Mouse (Mus musculus) forelimb bud, embryonic 11.5 days (tissue): ENCODE data around the gene Tec.

Source experiments
- DNase-seq: peaks from one replicate; pipeline ENCODE4 v3.0.0-alpha.2; 2012; ENCODE audit warnings: low read depth, low spot score

Gene Tec

GRCm38 (mm10) chr5:72868091-72868875 lies at the start of gene Tec:
TSS of gene Tec (minus strand) at chr5:72868483.
- DNase-seq: peak; percentile 72

GRCm38 (mm10) chr5:72916851-72917250 lies 48.6 kb upstream of the Tec start:
- DNase-seq: no peak

GRCm38 (mm10) chr5:72916048-72916447 lies 47.8 kb upstream of the Tec start:
- DNase-seq: no peak

GRCm38 (mm10) chr5:72914633-72915561 lies 46.6 kb upstream of the Tec start:
- DNase-seq: peak; percentile 36

- DNase-seq: peak; percentile 96
Observed at GRCm38 (mm10) chr5:72913648-72914557, 45.6 kb upstream of the Tec start, which contains the start of gene Slain2. TSS of gene Slain2 (plus strand) at chr5:72914304.

- DNase-seq: no peak
Observed at GRCm38 (mm10) chr5:72911284-72911683, 43.0 kb upstream of the Tec start.

- DNase-seq: no peak
Observed at GRCm38 (mm10) chr5:72910373-72910772, 42.1 kb upstream of the Tec start.

GRCm38 (mm10) chr5:72909363-72909762 lies 41.1 kb upstream of the Tec start:
- DNase-seq: no peak

GRCm38 (mm10) chr5:72908324-72908936 lies 40.1 kb upstream of the Tec start:
- DNase-seq: no peak

- no peak for DNase-seq
Observed at GRCm38 (mm10) chr5:72907402-72907801, 39.1 kb upstream of the Tec start.

GRCm38 (mm10) chr5:72904903-72905790 lies 36.9 kb upstream of the Tec start:
- no peak for DNase-seq

GRCm38 (mm10) chr5:72902876-72903516 lies 34.7 kb upstream of the Tec start:
- no peak for DNase-seq

GRCm38 (mm10) chr5:72902312-72902711 lies 34.0 kb upstream of the Tec start:
- no peak for DNase-seq

GRCm38 (mm10) chr5:72901866-72902265 lies 33.6 kb upstream of the Tec start:
- DNase-seq: no peak

GRCm38 (mm10) chr5:72899255-72899654 lies 31.0 kb upstream of the Tec start:
- no peak for DNase-seq

GRCm38 (mm10) chr5:72897998-72898397 lies 29.7 kb upstream of the Tec start:
- DNase-seq: no peak

GRCm38 (mm10) chr5:72896478-72897279 lies 28.4 kb upstream of the Tec start:
- no peak for DNase-seq

GRCm38 (mm10) chr5:72895261-72895660 lies 27.0 kb upstream of the Tec start:
- DNase-seq: no peak

GRCm38 (mm10) chr5:72893987-72894386 lies 25.7 kb upstream of the Tec start:
- no peak for DNase-seq
